Mouse (Mus musculus): ENCODE results near the gene Pon3. TPM values are rescaled to one million over a fixed set of nuclear protein-coding genes. Genes with fewer than 3 reads are reported as not detected.

Gene Pon3
- total and polyA plus RNA-seq, 2 experiments from 2014 or later, result 0.99 to 3.0 TPM

DNA sequence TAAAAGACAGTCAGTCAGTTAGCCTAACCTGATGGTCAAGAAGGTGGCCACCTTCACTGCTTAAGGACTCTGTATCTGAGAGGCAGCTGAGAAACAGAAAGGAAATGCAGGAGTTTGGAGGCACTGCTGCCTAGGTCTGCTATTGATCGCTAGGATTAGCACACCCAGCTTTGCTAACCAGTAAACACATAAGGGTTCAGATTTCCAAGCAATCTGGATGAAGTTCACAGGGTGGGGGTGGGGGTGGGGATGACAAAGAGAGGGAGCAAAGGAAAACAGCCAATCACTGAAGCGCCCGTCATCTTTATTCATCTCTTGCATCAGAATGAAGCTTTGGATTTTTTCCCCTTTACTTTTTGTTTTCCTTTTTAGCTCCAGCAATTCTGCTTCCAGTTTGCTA, 34.0 kb downstream of the Pon3 start:
- H3K27me3 ChIP-seq (ENCODE audit: insufficient read depth, low read length), result no peaks in the 10 kb centered on the region
- 70% methylated on average over 3 of the region's 3 CpGs for WGBS
- no peak overlapping the region for H3K4me3 ChIP-seq (ENCODE audit: low read depth, low read length)
- H3K36me3 ChIP-seq (ENCODE audit: insufficient read depth, low read length), result no peaks in the 10 kb centered on the region
- DNase-seq (ENCODE audit: low spot score), result no peak
- no peak overlapping the region for H3K9ac ChIP-seq (replicated peaks; ENCODE audit: low read length, poor library complexity, severe bottlenecking)
- ATAC-seq (ENCODE audit: low FRiP score), result no peak
- TF ChIP-seq CTCF (IDR thresholded peaks at IDR 0.05), result no peak
- no peaks in the 10 kb centered on the region for H3K9me3 ChIP-seq (ENCODE audit: low read length)
- no peak overlapping the region for H3K27ac ChIP-seq (ENCODE audit: low read depth, low read length)
- H3K4me1 ChIP-seq (ENCODE audit: insufficient read depth, low read length), result no peaks in the 10 kb centered on the region
- H3K4me2 ChIP-seq (ENCODE audit: low read depth, low read length, poor library complexity, severe bottlenecking), result no peak overlapping the region

DNA sequence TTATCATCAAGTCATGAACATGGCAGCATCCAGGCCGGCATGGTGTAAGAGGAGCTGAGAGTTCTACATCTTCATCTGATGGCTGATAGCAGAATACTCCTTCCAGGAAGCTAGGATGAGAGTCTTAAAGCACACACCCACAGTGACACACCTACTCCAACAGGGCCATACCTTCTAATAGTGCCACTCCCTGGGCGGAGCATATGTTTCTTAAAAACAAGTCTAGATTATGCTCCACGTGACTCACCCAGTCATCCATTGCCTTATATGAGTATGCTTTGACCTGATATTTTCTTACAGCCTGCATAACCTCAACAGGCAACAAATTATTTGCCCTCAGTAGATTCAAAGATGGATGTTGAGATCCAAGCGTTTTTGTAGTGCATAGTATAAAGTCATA, 37.9 kb downstream of the Pon3 start:
- no peak overlapping the region for H3K27ac ChIP-seq (ENCODE audit: low read depth, low read length)
- DNase-seq (ENCODE audit: low spot score), result no peak
- no peaks in the 10 kb centered on the region for H3K27me3 ChIP-seq (ENCODE audit: insufficient read depth, low read length)
- no peak overlapping the region for H3K9ac ChIP-seq (replicated peaks; ENCODE audit: low read length, poor library complexity, severe bottlenecking)
- H3K9me3 ChIP-seq (ENCODE audit: low read length), result no peaks in the 10 kb centered on the region
- no peak for TF ChIP-seq CTCF (IDR thresholded peaks at IDR 0.05)
- H3K4me1 ChIP-seq (ENCODE audit: insufficient read depth, low read length), result no peaks in the 10 kb centered on the region
- no peak overlapping the region for H3K4me2 ChIP-seq (ENCODE audit: low read depth, low read length, poor library complexity, severe bottlenecking)
- ATAC-seq (ENCODE audit: low FRiP score), result no peak
- no peak overlapping the region for H3K4me3 ChIP-seq (ENCODE audit: low read depth, low read length)
- no peaks in the 10 kb centered on the region for H3K36me3 ChIP-seq (ENCODE audit: insufficient read depth, low read length)
- WGBS, result 99% methylated on average over 4 of the region's 4 CpGs

DNA sequence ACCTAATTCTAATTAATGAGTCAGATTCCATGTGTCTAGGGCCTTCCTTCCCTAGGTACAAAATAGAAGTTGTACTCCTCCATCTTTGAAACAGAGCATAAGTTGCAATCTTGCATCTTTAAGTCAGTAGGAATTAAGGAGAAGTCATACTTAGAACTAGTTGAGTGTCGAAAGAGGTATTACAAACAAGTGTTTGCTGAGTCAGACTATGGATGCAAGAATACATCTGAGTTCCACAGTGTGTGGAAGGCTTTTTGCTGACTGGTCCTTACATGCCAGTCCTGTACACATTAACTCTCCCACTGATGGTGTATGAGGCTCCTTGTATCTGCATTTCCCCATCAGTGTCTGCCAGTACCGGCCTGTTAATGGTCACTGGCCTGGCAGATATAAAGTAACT, 48.3 kb downstream of the Pon3 start:
- no peak overlapping the region for H3K9ac ChIP-seq (replicated peaks; ENCODE audit: low read length, poor library complexity, severe bottlenecking)
- no peaks in the 10 kb centered on the region for H3K27me3 ChIP-seq (ENCODE audit: insufficient read depth, low read length)
- no peaks in the 10 kb centered on the region for H3K36me3 ChIP-seq (ENCODE audit: insufficient read depth, low read length)
- H3K27ac ChIP-seq (ENCODE audit: low read depth, low read length), result no peak overlapping the region
- no peak for TF ChIP-seq CTCF (IDR thresholded peaks at IDR 0.05)
- no peak overlapping the region for H3K4me3 ChIP-seq (ENCODE audit: low read depth, low read length)
- 84% methylated on average over 2 of the region's 2 CpGs for WGBS
- H3K4me2 ChIP-seq (ENCODE audit: low read depth, low read length, poor library complexity, severe bottlenecking), result no peak overlapping the region
- H3K4me1 ChIP-seq (ENCODE audit: insufficient read depth, low read length), result no peaks in the 10 kb centered on the region
- H3K9me3 ChIP-seq (ENCODE audit: low read length), result no peaks in the 10 kb centered on the region
- no peak for DNase-seq (ENCODE audit: low spot score)
- ATAC-seq (ENCODE audit: low FRiP score), result no peak

DNA sequence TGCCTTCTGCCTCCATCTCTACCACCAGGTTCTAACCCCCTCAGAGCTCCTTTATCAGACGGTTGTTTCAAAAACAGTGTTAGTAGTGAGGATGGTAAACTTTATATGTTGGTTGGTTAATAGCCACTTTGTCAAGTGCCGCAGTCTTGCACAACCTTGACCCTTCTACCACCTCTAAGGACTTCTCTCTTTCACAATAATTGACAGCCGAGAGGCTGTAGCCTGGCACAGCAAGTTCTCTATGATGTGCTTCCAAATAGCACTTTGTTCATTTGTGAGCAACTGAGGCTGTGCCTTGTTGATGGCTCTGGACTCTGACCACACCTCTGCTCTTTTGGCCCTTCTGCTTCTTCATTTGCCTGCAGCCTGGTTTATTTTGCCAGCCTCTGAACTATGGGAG, 56.2 kb downstream of the Pon3 start:
- no peak overlapping the region for H3K4me2 ChIP-seq (ENCODE audit: low read depth, low read length, poor library complexity, severe bottlenecking)
- H3K9me3 ChIP-seq (ENCODE audit: low read length), result no peaks in the 10 kb centered on the region
- no peaks in the 10 kb centered on the region for H3K4me1 ChIP-seq (ENCODE audit: insufficient read depth, low read length)
- H3K36me3 ChIP-seq (ENCODE audit: insufficient read depth, low read length), result no peaks in the 10 kb centered on the region
- no peaks in the 10 kb centered on the region for H3K27me3 ChIP-seq (ENCODE audit: insufficient read depth, low read length)
- H3K9ac ChIP-seq (replicated peaks; ENCODE audit: low read length, poor library complexity, severe bottlenecking), result no peak overlapping the region
- 91% methylated on average over 3 of the region's 3 CpGs for WGBS
- ATAC-seq (ENCODE audit: low FRiP score) (no peak), DNase-seq (ENCODE audit: low spot score) (no peak)
- no peak overlapping the region for H3K27ac ChIP-seq (ENCODE audit: low read depth, low read length)
- no peak for TF ChIP-seq CTCF (IDR thresholded peaks at IDR 0.05)
- H3K4me3 ChIP-seq (ENCODE audit: low read depth, low read length), result no peak overlapping the region

DNA sequence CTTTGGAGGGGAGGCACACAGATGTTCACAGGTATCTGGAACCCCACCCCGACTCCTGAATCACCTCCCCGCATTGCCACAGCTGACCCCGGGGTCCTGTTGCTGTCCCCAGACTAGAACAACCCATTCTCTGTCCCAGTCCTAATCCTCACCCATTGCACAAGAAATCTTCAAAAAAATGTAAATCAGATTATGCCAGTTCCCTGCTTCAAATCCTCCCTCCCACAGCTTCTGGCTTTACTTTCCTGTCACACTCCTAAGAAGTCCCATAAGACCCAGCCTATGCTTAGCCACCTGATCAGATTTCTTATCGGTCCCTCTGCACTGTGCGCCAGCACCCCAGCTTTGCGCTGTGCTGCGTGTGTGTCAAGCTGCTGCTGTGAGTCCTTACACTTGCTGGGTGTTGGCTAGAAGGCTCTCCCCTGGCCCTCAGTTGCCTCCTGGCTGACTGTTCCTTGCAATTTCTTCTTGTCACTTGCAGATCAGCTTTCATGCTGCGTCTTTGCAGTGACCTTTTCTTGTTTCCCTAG, 56.6 kb downstream of the Pon3 start:
- no peaks in the 10 kb centered on the region for H3K4me1 ChIP-seq (ENCODE audit: insufficient read depth, low read length)
- DNase-seq (ENCODE audit: low spot score), result no peak
- no peak for ATAC-seq (ENCODE audit: low FRiP score)
- H3K9me3 ChIP-seq (ENCODE audit: low read length), result no peaks in the 10 kb centered on the region
- no peak overlapping the region for H3K4me3 ChIP-seq (ENCODE audit: low read depth, low read length)
- 80% methylated on average over 8 of the region's 8 CpGs for WGBS
- H3K4me2 ChIP-seq (ENCODE audit: low read depth, low read length, poor library complexity, severe bottlenecking), result no peak overlapping the region
- H3K27me3 ChIP-seq (ENCODE audit: insufficient read depth, low read length), result no peaks in the 10 kb centered on the region
- TF ChIP-seq CTCF (IDR thresholded peaks at IDR 0.05), result no peak
- H3K36me3 ChIP-seq (ENCODE audit: insufficient read depth, low read length), result no peaks in the 10 kb centered on the region
- no peak overlapping the region for H3K9ac ChIP-seq (replicated peaks; ENCODE audit: low read length, poor library complexity, severe bottlenecking)
- H3K27ac ChIP-seq (ENCODE audit: low read depth, low read length), result no peak overlapping the region

DNA sequence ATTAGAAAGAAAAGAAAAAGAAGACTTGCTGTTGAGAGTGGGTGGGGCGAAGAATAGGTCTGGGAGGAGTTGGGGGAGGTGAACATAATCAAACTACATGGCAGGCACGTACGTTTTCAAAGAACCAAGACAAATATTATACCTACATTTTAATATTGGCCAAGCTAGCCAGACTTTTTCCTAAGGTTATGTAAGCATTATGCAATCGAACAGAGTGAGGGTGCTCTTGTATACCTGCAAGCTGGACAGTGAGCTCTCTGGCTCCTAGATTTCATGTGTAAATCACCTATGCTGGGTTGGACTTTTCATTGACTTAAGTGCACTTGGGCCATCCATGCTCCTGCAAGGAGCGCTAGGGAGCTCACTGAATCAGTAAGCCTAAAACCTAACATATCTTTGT, 57.5 kb downstream of the Pon3 start:
- H3K4me2 ChIP-seq (ENCODE audit: low read depth, low read length, poor library complexity, severe bottlenecking), result no peak overlapping the region
- H3K9me3 ChIP-seq (ENCODE audit: low read length), result no peaks in the 10 kb centered on the region
- no peak overlapping the region for H3K9ac ChIP-seq (replicated peaks; ENCODE audit: low read length, poor library complexity, severe bottlenecking)
- no peak overlapping the region for H3K4me3 ChIP-seq (ENCODE audit: low read depth, low read length)
- no peak overlapping the region for H3K27ac ChIP-seq (ENCODE audit: low read depth, low read length)
- TF ChIP-seq CTCF (IDR thresholded peaks at IDR 0.05), result no peak
- WGBS, result 94% methylated on average over 5 of the region's 5 CpGs
- no peaks in the 10 kb centered on the region for H3K27me3 ChIP-seq (ENCODE audit: insufficient read depth, low read length)
- no peak for DNase-seq (ENCODE audit: low spot score)
- no peak for ATAC-seq (ENCODE audit: low FRiP score)
- no peaks in the 10 kb centered on the region for H3K36me3 ChIP-seq (ENCODE audit: insufficient read depth, low read length)
- no peaks in the 10 kb centered on the region for H3K4me1 ChIP-seq (ENCODE audit: insufficient read depth, low read length)
